Mouse (Mus musculus) heart, embryonic 12.5 days (tissue): Measurements from ENCODE around the gene Olfr465-ps1. TPM values are rescaled to one million over a fixed set of nuclear protein-coding genes. Genes with fewer than 3 reads are reported as not detected.
A peak's percentile ranks its signal among the peaks of the same experiment; 100 is the strongest.

Experiments
- ATAC-seq: fragments of 200-750 bp; cut with Nextera tagmentation; 2 replicates; pipeline ENCODE4 v1.8.0; 2017; ENCODE audit warnings: moderate TSS enrichment, moderate library complexity; ENCODE audit not compliant: insufficient number of reproducible peaks, low FRiP score
- H3K27ac ChIP-seq: fragments of 300-500 bp; sonication (generic); 2 replicates; pipeline ENCODE4 v1.5.1; 2016; ENCODE audit warnings: mild to moderate bottlenecking, moderate library complexity; ENCODE audit not compliant: poor library complexity, severe bottlenecking
- H3K27me3 ChIP-seq: fragments of 300-500 bp; sonication (generic); replicated peaks from 2 replicates; pipeline ENCODE4 v1.6.1; 2016; ENCODE audit warnings: mild to moderate bottlenecking, moderate library complexity
- H3K36me3 ChIP-seq: fragments of 300-500 bp; sonication (generic); 2 replicates; pipeline ENCODE4 v1.6.1; 2016; ENCODE audit warnings: mild to moderate bottlenecking, moderate library complexity
- H3K4me1 ChIP-seq: fragments of 300-500 bp; sonication (generic); replicated peaks from 2 replicates; pipeline ENCODE4 v1.6.1; 2016; ENCODE audit warnings: mild to moderate bottlenecking
- H3K4me2 ChIP-seq: fragments of 300-500 bp; sonication (generic); 2 replicates; pipeline ENCODE4 v1.6.1; 2016; ENCODE audit warnings: mild to moderate bottlenecking, moderate library complexity
- H3K4me3 ChIP-seq: fragments of 300-500 bp; sonication (generic); 2 replicates; pipeline ENCODE4 v1.5.1; 2016; ENCODE audit warnings: mild to moderate bottlenecking
- H3K9ac ChIP-seq: fragments of 300-500 bp; sonication (generic); 2 replicates; pipeline ENCODE4 v1.6.1; 2016; ENCODE audit warnings: mild to moderate bottlenecking, moderate library complexity
- H3K9me3 ChIP-seq: fragments of 300-500 bp; sonication (generic); replicated peaks from 2 replicates; pipeline ENCODE4 v1.6.1; 2016; ENCODE audit warnings: mild to moderate bottlenecking, moderate library complexity
- WGBS: fragments of 180-500 bp; shearing (Covaris S2); methylation state at CpG from one replicate; pipeline ENCODE4 v1.1.7; 2016; 5-methylcytosine and 5-hydroxymethylcytosine counted together
- polyA plus RNA-seq: library from polyadenylated mRNA; unstranded; fragments of >200 nt; fragmentation: Nextera tagmentation; extraction: Ambion mirVana; gene quantifications from 2 replicates; pipeline ENCODE4 v1.2.1, GENCODE M21; 2016

Gene Olfr465-ps1
- polyA plus RNA-seq, 1 experiment from 2014 or later, result not detected

DNA sequence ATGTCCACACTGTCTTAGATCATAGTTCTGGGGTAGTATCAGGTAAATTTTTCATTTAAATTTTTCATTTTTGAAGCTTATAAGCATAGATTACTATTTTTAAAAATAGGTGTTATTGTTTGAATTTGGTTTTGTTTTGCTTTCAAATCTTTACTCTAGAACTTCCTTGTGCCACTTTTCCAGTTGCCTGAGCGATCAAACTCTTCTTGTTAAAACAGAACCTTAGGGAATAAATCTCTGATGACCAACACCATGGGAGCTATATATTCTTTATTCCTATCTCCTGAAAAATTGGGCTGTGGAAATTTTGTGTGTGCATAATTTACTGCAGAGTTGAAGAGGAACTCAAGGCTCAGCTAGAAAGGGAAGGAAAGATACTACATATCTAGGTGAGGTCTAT is 12.1 kb downstream of the Olfr465-ps1 start, which contains the start of gene Olfr466:
Olfr466 (plus strand) TSS at position 301 of the 400 bp plus-strand sequence.
- Histone ChIP-seq H3K9me3 (peaks cover 10% of the 10 kb centered on the region), H3K9ac (no peak within 1 kb of the TSS), H3K4me3 (no peak within 1 kb of the TSS), H3K27ac (no peak within 1 kb of the TSS), H3K4me1 (no peaks in the 10 kb centered on the region), H3K36me3 (no peaks in the 10 kb centered on the region), H3K27me3 (no peaks in the 10 kb centered on the region), H3K4me2 (no peak within 1 kb of the TSS)
- no peak for ATAC-seq
- 54% methylated on average over 1 of the region's 1 CpGs for WGBS

DNA sequence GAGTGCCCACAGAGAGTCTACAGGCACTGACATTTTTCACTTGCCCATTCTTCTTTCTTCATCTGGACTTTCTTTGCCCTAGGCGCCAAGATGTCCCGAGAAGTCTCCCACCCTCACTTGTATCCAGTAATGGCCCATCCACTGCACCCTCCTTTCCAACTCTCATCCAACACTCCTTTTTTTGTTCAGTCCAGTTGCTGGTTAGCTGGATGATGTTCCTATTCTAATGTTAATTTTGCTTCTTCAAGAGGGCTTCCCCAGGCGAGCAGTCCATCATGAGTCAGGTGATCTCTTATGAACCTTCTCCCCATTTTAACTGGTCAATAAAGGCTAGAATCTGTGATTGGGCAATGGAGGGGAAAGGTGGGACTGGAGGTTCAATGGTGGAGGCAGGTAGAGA is 36.2 kb downstream of the Olfr465-ps1 start:
- 70% methylated on average over 3 of the region's 3 CpGs for WGBS

DNA sequence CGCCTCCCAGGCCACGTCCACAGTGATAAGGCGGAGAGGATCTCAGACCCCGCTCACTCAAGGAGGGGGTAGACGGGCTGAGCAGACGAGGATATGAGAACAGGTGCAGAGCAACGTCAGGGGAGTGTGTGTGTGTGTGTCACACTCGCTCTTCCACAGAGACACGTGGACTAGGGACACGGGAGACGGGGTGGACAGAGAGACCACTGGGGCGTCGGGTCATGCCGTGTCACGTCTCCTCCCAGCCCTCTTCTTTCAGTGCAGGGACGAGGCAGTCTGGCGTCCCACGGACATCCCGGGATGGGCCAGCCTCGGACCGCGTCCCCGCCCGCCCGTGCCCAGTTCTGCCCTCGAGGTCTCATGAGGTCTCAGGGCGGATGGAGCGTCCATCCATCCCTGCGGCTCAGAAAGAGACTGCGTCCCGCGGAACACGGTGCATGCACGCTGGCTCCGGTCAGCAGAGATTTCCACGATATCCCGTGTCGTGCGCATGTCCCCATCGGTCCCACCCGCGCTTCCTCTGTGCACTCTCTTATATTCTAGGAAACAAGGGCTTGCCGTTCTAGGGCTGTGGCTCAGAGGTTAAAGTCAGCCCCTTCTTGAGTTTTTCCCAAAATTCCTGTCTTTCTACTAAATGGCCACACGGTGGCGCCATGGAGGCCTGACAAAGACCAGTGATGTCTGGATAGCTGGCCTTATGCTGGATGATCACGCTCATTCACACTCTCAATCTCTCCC is 38.0 kb downstream of the Olfr465-ps1 start:
- WGBS, result 15% methylated on average over 46 of the region's 46 CpGs
- H3K4me3 ChIP-seq, result peak overlapping the region; percentile 34

More for the DNA sequence above, 36.2 kb downstream of the Olfr465-ps1 start:
- H3K27me3 ChIP-seq, result no peaks in the 10 kb centered on the region
- no peaks in the 10 kb centered on the region for H3K36me3 ChIP-seq
- no peak overlapping the region for H3K4me2 ChIP-seq
- no peak overlapping the region for H3K4me3 ChIP-seq
- 0 out of 2 replicates have a peak, but pooled peaks cover 2% of the 10 kb centered on the region for H3K4me1 ChIP-seq
- H3K9ac ChIP-seq, result no peak overlapping the region
- no peak overlapping the region for H3K27ac ChIP-seq
- no peak for ATAC-seq
- 0 out of 2 replicates have a peak, but pooled peaks cover 4% of the 10 kb centered on the region for H3K9me3 ChIP-seq

DNA sequence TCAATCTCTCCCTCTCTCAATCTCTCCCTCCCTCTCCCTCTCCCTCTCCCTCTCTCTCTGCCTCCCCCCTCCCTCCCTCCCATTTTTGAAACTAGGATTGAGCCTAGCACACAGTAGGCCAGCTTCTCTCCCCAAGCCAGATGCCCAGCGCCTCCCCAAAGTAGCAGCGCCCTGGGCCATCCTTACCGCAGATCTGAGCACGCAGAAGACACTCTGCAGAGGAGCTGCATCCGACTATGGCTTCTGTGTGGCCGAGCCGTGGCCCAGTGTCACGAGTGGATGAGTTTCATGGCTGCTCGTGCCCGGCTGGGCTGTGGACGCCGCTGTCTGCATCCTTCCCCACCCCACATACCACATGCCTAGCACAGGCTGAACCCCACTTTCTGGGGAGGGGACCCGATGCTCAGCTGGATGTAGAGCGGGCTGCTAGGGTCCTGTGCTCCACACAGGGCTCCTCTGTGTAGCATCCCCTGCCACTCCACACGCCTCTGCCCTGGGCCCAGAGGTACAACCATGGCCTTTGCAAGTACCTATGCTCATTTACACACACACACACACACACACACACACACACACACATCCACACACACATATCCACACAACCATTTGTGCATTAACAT is 38.7 kb downstream of the Olfr465-ps1 start:
- WGBS, result 48% methylated on average over 15 of the region's 15 CpGs
- Histone ChIP-seq H3K27me3 (no peaks in the 10 kb centered on the region), H3K4me1 (0 out of 2 replicates have a peak, but pooled peaks cover 2% of the 10 kb centered on the region), H3K9ac (no peak overlapping the region), H3K4me2 (no peak overlapping the region), H3K36me3 (no peaks in the 10 kb centered on the region), H3K9me3 (0 out of 2 replicates have a peak, but pooled peaks cover under 1% of the 10 kb centered on the region), H3K4me3 (no peak overlapping the region), H3K27ac (no peak overlapping the region)
- ATAC-seq, result 0 out of 2 replicates have a peak, but pooled peaks have one; percentile 4

More for the DNA sequence above, 38.0 kb downstream of the Olfr465-ps1 start:
- Histone ChIP-seq H3K36me3 (no peaks in the 10 kb centered on the region), H3K4me1 (0 out of 2 replicates have a peak, but pooled peaks cover 2% of the 10 kb centered on the region), H3K9ac (no peak overlapping the region), H3K27me3 (no peaks in the 10 kb centered on the region), H3K4me2 (peak overlapping the region; percentile 64), H3K27ac (no peak overlapping the region), H3K9me3 (0 out of 2 replicates have a peak, but pooled peaks cover 4% of the 10 kb centered on the region)
- ATAC-seq, result peak; percentile 73

Other genes starting within 250 kb of the Olfr465-ps1 start
- gene Cntnap3, start 234.1 kb upstream of the Olfr465-ps1 start, polyA plus RNA-seq, result 0.17 TPM in 1 of 2 replicates, not detected in the other
- not detected in 2 replicates for gene Spata31, start 220.7 kb upstream of the Olfr465-ps1 start, polyA plus RNA-seq
- gene Spata31d1c, start 105.0 kb upstream of the Olfr465-ps1 start, polyA plus RNA-seq, result not detected in 2 replicates
- gene Prss47, start 85.3 kb upstream of the Olfr465-ps1 start, polyA plus RNA-seq, result not detected in 2 replicates
- 45.8 and 47.5 TPM in 2 replicates for gene Mfsd14b, start 25.1 kb upstream of the Olfr465-ps1 start, polyA plus RNA-seq
- not detected in 2 replicates for gene Olfr466, start 12.2 kb downstream of the Olfr465-ps1 start, polyA plus RNA-seq
- gene Nlrp4f, start 67.9 kb downstream of the Olfr465-ps1 start, polyA plus RNA-seq, result not detected in 2 replicates
- gene Gm10775, start 121.5 kb downstream of the Olfr465-ps1 start, polyA plus RNA-seq, result not detected in 2 replicates
- gene Zfp369, start 140.7 kb downstream of the Olfr465-ps1 start, polyA plus RNA-seq, result 16.5 and 19.1 TPM in 2 replicates